Mouse (Mus musculus) frontal cortex, adult 2 months (tissue): ENCODE results near the gene Hk2. TPM values are rescaled to one million over a fixed set of nuclear protein-coding genes. Genes with fewer than 3 reads are reported as not detected.
"Not testable (repeated sequence)": the region's sequence is repeated elsewhere in the genome, so short reads cannot be mapped to it uniquely, and the experiment has no call there.

Experiments
- DNase-seq, 2 experiments: peaks; one replicate each; pipeline ENCODE4 v3.0.0; 2022; ENCODE audit warnings: low spot score in 1 of 2; ENCODE audit errors: extremely low spot score in 1 of 2
- polyA plus RNA-seq: library from polyadenylated mRNA; depleted of rRNA; stranded (reverse); fragments of >200 nt; gene quantifications from 2 replicates; pipeline ENCODE4 v1.2.3, GENCODE M21; 2012; rRNA removed

The Hk2 gene
- polyA plus RNA-seq, 1 experiment, result 2.9 TPM

DNA sequence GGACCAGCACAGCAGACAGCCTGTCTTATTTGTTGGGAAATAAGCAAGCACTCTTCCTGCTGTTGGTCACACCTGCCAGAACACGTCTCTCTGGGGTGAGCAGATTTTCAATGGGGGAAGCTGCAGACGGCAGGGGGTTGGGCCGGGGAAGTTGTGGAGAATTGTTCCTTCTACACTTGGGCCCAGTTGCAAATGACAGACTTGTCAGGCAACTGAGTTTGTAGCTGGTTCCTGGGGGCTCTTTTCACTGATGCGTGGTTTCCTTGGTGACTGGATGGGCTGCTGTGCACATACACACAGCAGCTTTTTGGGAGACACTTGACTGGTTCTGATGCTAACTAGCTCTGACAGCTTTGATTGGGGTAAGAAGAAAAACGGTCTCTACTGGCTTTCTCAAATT, 74.4 kb downstream of the Hk2 start:
- DNase-seq, result no peak

DNA sequence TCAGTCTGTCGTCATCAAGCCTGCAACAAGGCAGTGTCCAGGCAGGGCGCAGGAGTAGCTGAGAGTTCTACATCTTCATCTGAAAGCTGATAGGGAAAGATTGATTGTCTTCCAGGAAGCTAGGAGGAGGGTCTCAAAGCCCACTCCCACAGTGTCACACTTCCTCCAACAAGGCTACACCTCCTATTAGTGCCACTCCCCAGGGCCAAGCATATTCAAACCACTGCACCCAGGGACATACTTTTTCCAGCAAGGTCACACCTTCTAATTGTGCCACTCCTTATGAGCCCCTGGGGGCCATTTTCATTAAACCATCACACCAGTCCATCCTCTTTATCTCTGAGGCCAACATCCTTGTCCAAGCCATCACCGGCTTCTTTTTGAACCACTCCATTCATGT, 77.5 kb downstream of the Hk2 start:
- no peak for DNase-seq

DNA sequence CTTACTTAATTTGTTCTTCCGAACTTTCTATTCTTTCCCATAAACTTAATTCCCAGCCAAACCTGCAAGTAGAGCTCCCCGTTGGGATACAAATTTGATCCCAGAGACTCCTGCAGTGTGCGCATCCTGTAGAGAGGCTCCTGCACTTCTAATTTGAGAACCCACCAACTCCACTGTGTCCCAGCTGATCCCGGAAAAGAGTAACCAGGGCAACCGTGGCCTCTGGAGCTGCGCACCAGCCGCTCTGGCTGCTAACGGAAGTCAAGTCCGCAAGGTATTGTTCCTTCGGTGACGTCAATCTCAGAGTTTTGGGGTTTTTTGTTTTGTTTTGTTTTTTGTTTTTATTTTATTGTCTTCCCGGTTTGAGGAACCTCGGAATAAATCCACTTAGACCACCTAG, 79.6 kb downstream of the Hk2 start:
- no peak for DNase-seq

DNA sequence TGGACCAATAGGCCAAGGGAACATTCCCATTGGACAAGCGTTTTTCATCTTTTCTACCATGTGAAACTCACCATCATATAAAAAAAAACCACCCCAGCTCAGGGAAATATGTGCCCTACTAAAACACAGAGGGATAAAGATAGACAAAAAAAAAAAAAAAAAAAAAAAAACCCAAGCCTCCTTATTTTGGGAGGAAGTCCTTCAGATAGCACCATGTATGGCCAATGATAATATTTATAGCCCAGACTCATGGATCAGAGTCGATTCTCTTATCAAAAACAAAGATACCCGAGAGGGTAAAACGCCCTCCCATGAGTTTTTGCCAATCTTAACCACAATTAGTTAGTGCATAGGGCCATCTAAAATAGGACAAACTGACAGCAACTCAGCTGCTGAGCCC, 84.8 kb downstream of the Hk2 start:
- no peak for DNase-seq

DNA sequence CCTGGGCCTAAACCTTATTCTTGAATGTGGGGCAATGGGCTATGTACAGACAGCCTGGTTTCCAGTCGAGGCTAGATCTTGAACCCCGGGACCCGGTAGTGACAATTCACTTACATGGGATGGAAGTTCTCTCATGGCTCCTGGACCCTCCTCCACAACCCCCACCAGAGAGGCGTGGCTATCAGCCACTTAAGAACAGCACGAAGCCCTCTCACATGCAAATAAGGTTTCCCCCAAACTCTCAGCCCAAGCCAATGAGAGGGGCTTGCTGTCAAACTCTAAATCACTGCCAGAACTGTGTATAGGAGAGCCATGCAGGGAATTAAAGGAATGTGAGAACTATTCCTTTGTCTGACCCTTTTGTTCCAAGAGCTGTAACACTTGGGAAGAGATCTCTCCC, 85.7 kb downstream of the Hk2 start:
- DNase-seq, result not testable (repeated sequence)

DNA sequence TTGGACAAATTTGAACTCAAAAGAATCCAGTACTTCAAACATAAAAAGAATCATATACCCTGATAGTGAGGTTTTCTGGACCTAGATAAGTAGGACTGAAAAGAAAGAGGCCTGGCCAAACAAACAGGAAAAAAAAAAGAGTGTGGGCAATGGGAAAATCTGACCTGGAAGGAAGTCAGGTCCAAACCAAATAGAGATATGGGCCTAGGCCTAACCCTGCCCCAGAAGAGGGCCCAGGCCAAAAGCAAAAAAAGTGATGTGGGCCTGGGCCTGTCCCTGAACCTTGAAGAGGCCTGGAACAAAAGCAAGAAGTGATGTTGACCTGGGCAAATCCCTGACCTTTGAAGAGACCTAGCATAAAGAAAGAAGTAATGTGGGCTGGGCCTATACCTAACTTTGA, 90.1 kb downstream of the Hk2 start:
- DNase-seq, result no peak

DNA sequence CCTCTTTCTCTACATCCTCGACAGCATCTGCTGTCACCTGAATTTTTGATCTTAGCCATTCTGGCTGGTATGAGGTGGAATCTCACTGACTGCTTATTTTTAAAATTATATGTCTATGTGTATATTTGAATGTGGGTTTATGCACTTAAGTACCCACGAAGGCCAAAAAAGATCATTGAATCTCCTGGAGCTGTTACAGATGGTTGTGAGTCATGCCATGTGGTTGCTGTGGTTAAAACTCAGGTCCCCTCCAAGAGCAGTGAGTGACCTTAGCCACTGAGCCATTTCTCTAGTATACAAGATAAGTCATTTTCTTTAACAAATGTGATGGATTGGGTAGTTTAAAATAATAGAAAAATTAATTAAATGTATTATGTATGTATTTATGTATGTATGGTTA, 95.0 kb downstream of the Hk2 start:
- not testable (repeated sequence) for DNase-seq

DNA sequence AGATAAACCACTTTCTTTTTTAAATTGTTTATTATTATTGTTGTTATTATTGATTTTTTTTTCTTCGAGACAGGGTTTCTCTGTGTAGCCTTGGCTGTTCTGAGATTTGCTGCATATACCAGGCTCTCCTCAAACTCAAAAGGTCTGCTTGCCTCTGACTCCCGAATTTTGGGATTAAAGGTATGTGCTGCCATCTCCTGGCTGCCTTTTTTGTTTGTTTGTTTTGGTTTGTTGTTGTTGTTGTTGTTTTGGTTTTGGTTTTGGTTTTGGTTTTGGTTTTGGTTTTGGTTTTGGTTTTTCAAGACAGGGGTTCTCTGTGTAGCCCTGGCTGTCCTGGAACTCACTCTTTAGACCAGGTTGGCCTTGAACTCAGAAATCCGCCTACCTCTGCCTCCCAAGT, 96.6 kb downstream of the Hk2 start:
- DNase-seq, result not testable (repeated sequence)

Other genes starting within 250 kb of the Hk2 start
- 41.6 and 44.6 TPM in 2 replicates for gene Pole4, start 69.1 kb downstream of the Hk2 start, polyA plus RNA-seq
- 24.6 and 27.5 TPM in 2 replicates for gene Sema4f, start 165.3 kb upstream of the Hk2 start, polyA plus RNA-seq
- 0.12 TPM in 1 of 2 replicates, not detected in the other for gene M1ap, start 172.4 kb upstream of the Hk2 start, polyA plus RNA-seq